Mouse (Mus musculus): ENCODE measurements around the gene Cog2.

Cog2 gene

GRCm38 (mm10) chr8:124521946-124522345 lies 1.4 kb downstream of the Cog2 start:
- no peak for DNase-seq

DNA sequence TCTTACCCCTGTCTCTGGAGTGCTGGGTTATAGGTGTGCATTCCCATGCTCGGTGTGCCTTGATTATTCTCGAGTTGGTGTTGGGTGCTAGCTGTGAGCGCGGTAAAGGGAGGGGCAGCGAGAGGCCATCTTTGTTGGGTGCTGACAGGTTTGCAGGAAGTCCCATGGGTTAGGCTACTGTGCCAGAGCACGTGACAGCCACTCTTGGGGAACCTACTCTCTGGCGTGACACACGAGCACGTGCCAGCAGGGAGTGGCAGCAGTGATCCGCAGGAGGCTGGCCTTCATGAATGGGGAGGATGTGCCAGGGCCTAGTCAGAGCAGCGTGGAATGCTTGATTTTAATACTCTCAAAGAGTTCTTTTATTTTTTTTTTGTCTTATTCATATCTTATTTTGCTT lies 5.7 kb downstream of the Cog2 start:
- no peak for DNase-seq

GRCm38 (mm10) chr8:124530076-124530475 lies 9.5 kb downstream of the Cog2 start:
- no peak for DNase-seq

- no peak for DNase-seq
Observed at GRCm38 (mm10) chr8:124530556-124530955, 10.0 kb downstream of the Cog2 start.

- no peak for DNase-seq
Observed at GRCm38 (mm10) chr8:124530996-124531395, 10.4 kb downstream of the Cog2 start.

- no peak for DNase-seq
Observed at GRCm38 (mm10) chr8:124532626-124533025, 12.1 kb downstream of the Cog2 start.

- DNase-seq = no peak
Observed at GRCm38 (mm10) chr8:124535451-124535850, 14.9 kb downstream of the Cog2 start.

GRCm38 (mm10) chr8:124540906-124541305 lies 20.3 kb downstream of the Cog2 start:
- no peak for DNase-seq

- no peak for DNase-seq
Observed at GRCm38 (mm10) chr8:124542001-124542400, 21.4 kb downstream of the Cog2 start.

DNA sequence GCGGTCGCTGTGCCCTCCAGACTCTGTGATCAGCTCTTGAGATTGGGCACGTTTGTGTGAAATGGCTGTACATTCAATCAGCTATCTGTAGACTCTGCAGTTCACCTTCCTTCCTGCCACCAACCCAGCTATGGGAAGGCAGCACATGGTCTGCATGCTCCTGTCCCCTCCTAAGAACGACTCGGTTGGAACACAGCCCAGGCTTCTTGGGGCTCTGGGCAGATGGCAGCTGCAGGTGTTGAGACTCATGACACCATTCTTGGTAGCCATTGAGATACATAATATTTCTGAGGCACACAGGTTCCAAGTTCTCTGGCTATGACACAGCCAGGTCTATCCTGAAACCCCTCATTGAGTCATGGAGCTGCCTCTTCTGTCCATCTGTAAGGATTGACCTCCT lies 22.7 kb downstream of the Cog2 start:
- no peak for DNase-seq

DNA sequence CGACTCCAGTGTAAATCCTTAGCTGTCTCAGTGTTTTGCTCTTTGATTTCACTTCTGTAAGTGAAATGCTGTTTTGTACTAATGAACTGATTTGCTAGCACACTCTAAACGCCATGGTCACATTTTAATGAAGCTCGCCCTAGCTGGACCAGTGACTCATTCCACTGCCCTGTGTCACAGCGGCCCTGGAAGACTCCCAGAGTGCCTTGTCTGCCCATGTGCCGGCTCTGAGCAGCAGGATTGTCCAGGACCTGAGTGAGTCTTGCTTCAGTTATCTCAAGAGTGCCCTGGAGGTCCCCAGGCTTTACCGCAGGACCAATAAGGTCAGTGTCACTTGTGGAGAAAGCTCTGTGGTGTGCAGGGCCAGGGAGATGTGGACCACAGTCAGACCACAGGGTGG lies 25.8 kb downstream of the Cog2 start:
- DNase-seq = no peak

- no peak for DNase-seq
Observed at GRCm38 (mm10) chr8:124546815-124547214, 26.2 kb downstream of the Cog2 start.

GRCm38 (mm10) chr8:124547269-124547668 lies 26.7 kb downstream of the Cog2 start:
- no peak for DNase-seq

DNA sequence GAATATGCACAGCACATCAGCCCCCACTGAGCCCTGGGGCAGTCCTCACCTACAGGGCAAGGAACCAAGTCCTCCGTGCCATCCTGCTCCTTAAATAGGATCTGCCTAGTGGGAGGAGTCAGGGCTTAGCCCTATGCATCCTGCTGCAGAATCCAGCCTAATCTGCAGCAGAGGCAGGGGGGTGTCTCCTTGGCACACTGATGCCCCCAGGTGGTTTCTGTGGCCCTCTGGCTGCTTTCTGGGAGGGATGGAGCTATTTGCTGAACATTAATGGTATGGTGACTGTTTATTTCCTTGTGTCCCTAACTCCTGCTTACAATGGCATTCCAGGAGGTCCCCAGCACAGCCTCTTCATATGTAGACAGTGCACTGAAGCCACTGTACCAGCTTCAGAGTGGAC lies 27.6 kb downstream of the Cog2 start:
- DNase-seq = no peak

- DNase-seq = no peak
Observed at GRCm38 (mm10) chr8:124551011-124551661, 30.6 kb downstream of the Cog2 start.

DNA sequence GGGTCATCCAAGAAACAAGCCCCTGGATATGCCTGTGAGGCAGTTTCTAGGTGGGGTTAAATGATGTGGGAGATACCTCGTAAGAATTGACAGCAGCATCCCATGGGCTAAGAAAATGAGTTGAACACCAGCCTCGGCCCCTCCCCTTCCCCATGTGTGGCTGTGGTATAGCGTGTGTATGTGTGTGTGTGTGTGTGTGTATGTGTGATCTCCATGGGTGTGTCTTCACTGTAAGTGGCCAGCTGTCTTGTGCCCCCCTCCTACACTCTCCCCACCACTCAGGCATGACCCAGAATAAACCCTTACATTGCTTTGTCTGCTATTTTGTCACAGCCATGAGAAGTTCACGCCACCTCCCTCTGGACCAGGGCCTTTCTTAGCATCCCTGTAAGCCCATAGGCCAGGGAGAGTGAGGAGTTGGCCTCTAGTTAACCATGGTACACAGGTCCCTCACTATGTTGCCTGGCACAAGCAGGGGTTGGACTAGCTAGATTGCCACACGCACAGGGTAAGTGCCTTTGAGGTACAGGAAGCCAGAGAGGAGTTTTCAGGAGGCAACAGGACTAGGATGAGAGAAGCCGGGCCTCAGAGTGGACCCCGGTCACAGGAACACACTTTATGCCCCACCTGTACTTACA lies 34.7 kb downstream of the Cog2 start:
- DNase-seq = no peak

GRCm38 (mm10) chr8:124556164-124556563 lies 35.6 kb downstream of the Cog2 start:
- no peak for DNase-seq

DNA sequence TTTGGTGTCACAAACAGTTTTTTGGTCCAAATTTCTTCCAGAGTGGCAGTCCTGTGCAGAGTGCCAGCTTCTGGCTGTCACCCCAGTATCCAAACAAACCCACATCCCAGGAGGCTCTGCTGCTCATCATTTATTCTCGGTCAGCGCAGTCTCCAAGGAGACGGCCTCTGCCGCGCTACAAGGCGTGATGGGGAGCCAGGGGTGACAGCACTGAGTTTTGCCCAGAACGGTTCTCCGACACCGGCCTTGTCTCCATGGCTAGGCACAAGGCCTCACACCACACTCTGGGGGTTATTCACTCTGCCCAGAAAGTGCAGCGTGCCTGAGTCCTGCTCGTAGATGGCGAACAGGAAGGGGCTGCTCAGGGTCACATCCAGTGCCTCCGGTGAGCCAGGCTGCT lies 36.1 kb downstream of the Cog2 start:
- no peak for DNase-seq

DNA sequence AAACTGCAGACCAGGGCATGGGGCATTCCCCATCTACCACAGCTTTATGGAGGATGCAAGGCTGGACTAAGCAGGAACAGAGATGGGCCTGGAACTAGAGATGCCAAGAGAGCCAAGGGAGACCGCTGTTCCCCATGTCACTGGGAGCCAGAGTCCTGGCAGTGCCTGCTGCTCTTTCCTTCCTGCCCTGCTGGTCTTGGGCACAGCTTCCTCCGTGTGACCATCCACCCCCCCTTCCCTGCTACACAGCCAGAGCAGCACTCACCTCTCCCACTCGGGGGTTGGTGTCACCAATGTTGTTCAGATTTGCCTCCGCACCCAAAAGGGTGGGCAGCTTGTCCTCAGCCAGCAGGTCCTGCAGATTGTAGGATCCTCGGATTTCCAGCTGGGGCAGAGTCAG lies 36.9 kb downstream of the Cog2 start:
- no peak for DNase-seq

- DNase-seq = no peak
Observed at GRCm38 (mm10) chr8:124567126-124567525, 46.6 kb downstream of the Cog2 start.

- DNase-seq = no peak
Observed at GRCm38 (mm10) chr8:124567584-124567983, 47.0 kb downstream of the Cog2 start.

GRCm38 (mm10) chr8:124569100-124569499 lies 48.5 kb downstream of the Cog2 start:
- DNase-seq = no peak

DNA sequence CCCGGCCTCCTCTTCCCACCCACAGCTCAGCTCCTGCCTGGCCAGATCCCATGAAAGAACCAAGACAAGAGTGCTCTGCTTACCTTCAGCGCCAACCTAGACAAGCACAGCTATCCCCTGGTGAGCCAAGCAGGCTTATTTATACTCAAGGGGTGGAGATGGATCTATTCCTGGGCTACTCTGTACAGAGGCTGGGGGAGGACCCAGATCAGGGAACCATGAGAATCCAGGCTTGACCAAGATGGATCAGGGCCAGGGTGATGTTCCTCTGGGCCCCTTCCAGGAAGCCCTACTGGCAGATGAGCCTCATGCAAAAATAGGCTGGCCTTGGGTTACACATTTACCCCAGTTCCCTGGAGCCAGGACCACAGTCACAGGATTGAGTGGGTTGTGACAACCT lies 49.0 kb downstream of the Cog2 start, which contains the start of gene Agt:
Agt (minus strand) TSS at position 114 of the 400 bp plus-strand sequence.
- DNase-seq = no peak

GRCm38 (mm10) chr8:124571732-124572429 lies 51.3 kb downstream of the Cog2 start:
- DNase-seq = no peak
